Mouse (Mus musculus): ENCODE data around the gene Mmp23.
A peak's percentile ranks its signal among the peaks of the same experiment; 100 is the strongest.

- peak; percentile 50 for TF ChIP-seq CTCF (IDR thresholded peaks at IDR 0.05)
- no peak for TF ChIP-seq EP300 (IDR thresholded peaks at IDR 0.05)
Observed at GRCm38 (mm10) chr4:155653086-155653450, at the start of gene Mmp23.

Data from lung, postnatal 0 days (tissue).